Mouse (Mus musculus) ES-CJ7 (cell line): ENCODE data around the gene Pomt1.

Source experiments
- DNase-seq: peaks from one replicate; pipeline ENCODE4 v3.0.0; 2011; ENCODE audit warnings: low read depth, low spot score

Pomt1 gene

GRCm38 (mm10) chr2:32221577-32221976 lies 14.8 kb upstream of the Pomt1 start:
- DNase-seq: no peak

- DNase-seq: no peak
Observed at GRCm38 (mm10) chr2:32222057-32222456, 14.3 kb upstream of the Pomt1 start.

GRCm38 (mm10) chr2:32235433-32235832 lies 957 bp upstream of the Pomt1 start:
- DNase-seq: no peak

GRCm38 (mm10) chr2:32236760-32237487 lies 534 bp downstream of the Pomt1 start:
- peak; percentile 79 for DNase-seq

- DNase-seq: no peak
Observed at GRCm38 (mm10) chr2:32237571-32237970, 1.2 kb downstream of the Pomt1 start.

GRCm38 (mm10) chr2:32238708-32239435 lies 2.5 kb downstream of the Pomt1 start:
- DNase-seq: no peak

GRCm38 (mm10) chr2:32240591-32240990 lies 4.2 kb downstream of the Pomt1 start:
- peak; percentile 60 for DNase-seq

GRCm38 (mm10) chr2:32242986-32243385 lies 6.6 kb downstream of the Pomt1 start:
- DNase-seq: no peak

GRCm38 (mm10) chr2:32246741-32247140 lies 10.4 kb downstream of the Pomt1 start:
- no peak for DNase-seq

GRCm38 (mm10) chr2:32248377-32249361 lies 12.3 kb downstream of the Pomt1 start:
- DNase-seq: no peak

- no peak for DNase-seq
Observed at GRCm38 (mm10) chr2:32251791-32252527, 15.6 kb downstream of the Pomt1 start.

GRCm38 (mm10) chr2:32252658-32253057 lies 16.3 kb downstream of the Pomt1 start:
- no peak for DNase-seq

- DNase-seq: no peak
Observed at GRCm38 (mm10) chr2:32253352-32253751, 17.0 kb downstream of the Pomt1 start.

- no peak for DNase-seq
Observed at GRCm38 (mm10) chr2:32254563-32254962, 18.2 kb downstream of the Pomt1 start.

- no peak for DNase-seq
Observed at GRCm38 (mm10) chr2:32256273-32256672, 19.9 kb downstream of the Pomt1 start.

GRCm38 (mm10) chr2:32258887-32259533 lies 22.6 kb downstream of the Pomt1 start:
- DNase-seq: no peak

GRCm38 (mm10) chr2:32259657-32260417 lies 23.4 kb downstream of the Pomt1 start, which contains the start of gene Uck1:
TSS of gene Uck1 (minus strand) at chr2:32260159.
- DNase-seq: peak; percentile 96

- DNase-seq: peak; percentile 88
Observed at GRCm38 (mm10) chr2:32260635-32261034, 24.2 kb downstream of the Pomt1 start.

- no peak for DNase-seq
Observed at GRCm38 (mm10) chr2:32275823-32276222, 39.4 kb downstream of the Pomt1 start.

- DNase-seq: no peak
Observed at GRCm38 (mm10) chr2:32282289-32282688, 45.9 kb downstream of the Pomt1 start.
